Mouse (Mus musculus) ES-Bruce4 (cell line): ENCODE data around the gene Tssk3. TPM values are rescaled to one million over a fixed set of nuclear protein-coding genes. Genes with fewer than 3 reads are reported as not detected.

Source experiments
- H3K27ac ChIP-seq: 2 replicates; pipeline ENCODE4 v1.5.1; 2012; ENCODE audit warnings: low read length, inconsistent platforms; ENCODE audit not compliant: insufficient read depth
- H3K27me3 ChIP-seq: 2 replicates; pipeline ENCODE4 v1.6.1; 2012; ENCODE audit warnings: mild to moderate bottlenecking, low read length, inconsistent platforms; ENCODE audit not compliant: control insufficient read depth, poor library complexity, insufficient read depth, severe bottlenecking
- H3K36me3 ChIP-seq: 2 replicates; pipeline ENCODE4 v1.6.1; 2012; ENCODE audit warnings: inconsistent platforms, mild to moderate bottlenecking, low read length, moderate library complexity; ENCODE audit not compliant: control insufficient read depth, poor library complexity, insufficient read depth, severe bottlenecking
- H3K4me1 ChIP-seq: one replicate; pipeline ENCODE4 v1.8.1; 2011; ENCODE audit warnings: low read length; ENCODE audit not compliant: control insufficient read depth, insufficient read depth
- H3K4me3 ChIP-seq: 2 replicates; pipeline ENCODE4 v1.5.1; 2011; ENCODE audit warnings: low read depth, mild to moderate bottlenecking, low read length
- H3K9ac ChIP-seq: 2 replicates; pipeline ENCODE4 v1.6.1; 2012; ENCODE audit warnings: low read depth, mild to moderate bottlenecking, inconsistent platforms; ENCODE audit not compliant: poor library complexity, severe bottlenecking
- H3K9me3 ChIP-seq: replicated peaks from 2 replicates; pipeline ENCODE4 v1.6.1; 2012; ENCODE audit warnings: mild to moderate bottlenecking, low read length, inconsistent platforms; ENCODE audit not compliant: control insufficient read depth, poor library complexity, insufficient read depth, severe bottlenecking
- CTCF ChIP-seq: IDR thresholded peaks from one replicate; pipeline ENCODE4 v1.8.1; 2011; ENCODE audit warnings: low read depth, low read length
- EP300 ChIP-seq: IDR thresholded peaks from 2 replicates; pipeline ENCODE4 v1.6.1; 2011; ENCODE audit warnings: low read depth, low read length; ENCODE audit not compliant: insufficient read depth
- POLR2A ChIP-seq: IDR thresholded peaks from one replicate; pipeline ENCODE4 v1.8.1; 2011; ENCODE audit warnings: low read length; ENCODE audit not compliant: insufficient read depth
- polyA plus RNA-seq: library from polyadenylated mRNA; stranded (reverse); fragments of >200 nt; gene quantifications from 2 replicates; pipeline ENCODE4 v1.2.4, GENCODE M21; 2011; ENCODE audit warnings: low read depth; ENCODE audit not compliant: missing spikeins, insufficient read depth, insufficient read length

Gene Tssk3
- polyA plus RNA-seq, 1 experiment: not detected

- Histone ChIP-seq H3K9me3 (no peaks in the 10 kb centered on the region), H3K9ac (no peak overlapping the region), H3K27me3 (no peaks in the 10 kb centered on the region), H3K4me1 (no peaks in the 10 kb centered on the region), H3K36me3 (no peaks in the 10 kb centered on the region), H3K4me3 (no peak overlapping the region), H3K27ac (no peak overlapping the region)
- TF ChIP-seq POLR2A (no peak), CTCF (no peak), EP300 (no peak)
Observed at GRCm38 (mm10) chr4:129448713-129449112, 42.1 kb downstream of the Tssk3 start.

- TF ChIP-seq EP300: no peak
- TF ChIP-seq CTCF: no peak
- no peak for TF ChIP-seq POLR2A
- Histone ChIP-seq H3K4me3 (no peak overlapping the region), H3K4me1 (no peaks in the 10 kb centered on the region), H3K27ac (no peak overlapping the region), H3K36me3 (no peaks in the 10 kb centered on the region), H3K9me3 (no peaks in the 10 kb centered on the region), H3K27me3 (no peaks in the 10 kb centered on the region), H3K9ac (no peak overlapping the region)
Observed at GRCm38 (mm10) chr4:129447778-129448563, 42.9 kb downstream of the Tssk3 start.

- Histone ChIP-seq H3K27me3 (no peaks in the 10 kb centered on the region), H3K27ac (no peak overlapping the region), H3K4me1 (no peaks in the 10 kb centered on the region), H3K9me3 (no peaks in the 10 kb centered on the region), H3K4me3 (no peak overlapping the region), H3K9ac (no peak overlapping the region), H3K36me3 (no peaks in the 10 kb centered on the region)
- TF ChIP-seq CTCF: no peak
- TF ChIP-seq EP300: no peak
- no peak for TF ChIP-seq POLR2A
Observed at GRCm38 (mm10) chr4:129447360-129447759, 43.5 kb downstream of the Tssk3 start.

- H3K27me3 ChIP-seq: no peaks in the 10 kb centered on the region
- no peaks in the 10 kb centered on the region for H3K4me1 ChIP-seq
- TF ChIP-seq POLR2A (no peak), EP300 (no peak), CTCF (no peak)
- H3K4me3 ChIP-seq: peak overlapping the region; percentile 26
- H3K27ac ChIP-seq: no peak overlapping the region
- no peaks in the 10 kb centered on the region for H3K9me3 ChIP-seq
- H3K9ac ChIP-seq: no peak overlapping the region
- H3K36me3 ChIP-seq: no peaks in the 10 kb centered on the region
Observed at GRCm38 (mm10) chr4:129441145-129441544, 49.7 kb downstream of the Tssk3 start.

- H3K27me3 ChIP-seq: no peaks in the 10 kb centered on the region
- H3K27ac ChIP-seq: no peak within 1 kb of the TSS
- peak within 1 kb of the TSS; percentile 14 for H3K9ac ChIP-seq
- H3K4me1 ChIP-seq: no peaks in the 10 kb centered on the region
- no peak for TF ChIP-seq POLR2A
- no peak for TF ChIP-seq EP300
- TF ChIP-seq CTCF: no peak
- no peaks in the 10 kb centered on the region for H3K36me3 ChIP-seq
- H3K9me3 ChIP-seq: no peaks in the 10 kb centered on the region
- H3K4me3 ChIP-seq: peak within 1 kb of the TSS; percentile 61
Observed at GRCm38 (mm10) chr4:129440340-129441063, 50.3 kb downstream of the Tssk3 start, which contains the start of gene Zbtb8b. Gene Zbtb8b (minus strand): TSS chr4:129440853.

Other genes starting within 250 kb of the Tssk3 start
- gene C77080, start 229.6 kb downstream of the Tssk3 start, polyA plus RNA-seq: 50.2 and 55.1 TPM in 2 replicates
- 0.87 and 0.90 TPM in 2 replicates for gene Sync, start 203.4 kb downstream of the Tssk3 start, polyA plus RNA-seq
- 375 and 419 TPM in 2 replicates for gene Rbbp4, start 155.7 kb downstream of the Tssk3 start, polyA plus RNA-seq
- gene Zbtb8os, start 155.3 kb downstream of the Tssk3 start, polyA plus RNA-seq: 138 and 146 TPM in 2 replicates
- 20.7 and 21.1 TPM in 2 replicates for gene Zbtb8a, start 112.9 kb downstream of the Tssk3 start, polyA plus RNA-seq
- 4.2 and 4.8 TPM in 2 replicates for gene Zbtb8b, start 50.2 kb downstream of the Tssk3 start, polyA plus RNA-seq
- 31.6 and 36.4 TPM in 2 replicates for gene Bsdc1, start 29.4 kb downstream of the Tssk3 start, polyA plus RNA-seq
- not detected in 2 replicates for gene Fam229a, start 168 bp upstream of the Tssk3 start, polyA plus RNA-seq
- gene Marcksl1, start 22.6 kb upstream of the Tssk3 start, polyA plus RNA-seq: 379 and 434 TPM in 2 replicates
- 301 and 304 TPM in 2 replicates for gene Hdac1, start 51.7 kb upstream of the Tssk3 start, polyA plus RNA-seq
- 18.7 and 20.1 TPM in 2 replicates for gene Lck, start 82.6 kb upstream of the Tssk3 start, polyA plus RNA-seq
- not detected in 2 replicates for gene Fam167b, start 87.5 kb upstream of the Tssk3 start, polyA plus RNA-seq
- 252 and 266 TPM in 2 replicates for gene Eif3i, start 109.6 kb upstream of the Tssk3 start, polyA plus RNA-seq
- 86.6 and 94.0 TPM in 2 replicates for gene Tmem234, start 109.6 kb upstream of the Tssk3 start, polyA plus RNA-seq
- gene Dcdc2b, start 123.2 kb upstream of the Tssk3 start, polyA plus RNA-seq: 2.2 and 3.0 TPM in 2 replicates
- gene Iqcc, start 128.1 kb upstream of the Tssk3 start, polyA plus RNA-seq: 21.0 and 24.7 TPM in 2 replicates
- 7.4 and 8.7 TPM in 2 replicates for gene Ccdc28b, start 132.9 kb upstream of the Tssk3 start, polyA plus RNA-seq
- 42.3 and 44.5 TPM in 2 replicates for gene Txlna, start 150.0 kb upstream of the Tssk3 start, polyA plus RNA-seq
- 107 and 130 TPM in 2 replicates for gene Kpna6, start 181.7 kb upstream of the Tssk3 start, polyA plus RNA-seq
- 14.8 and 16.1 TPM in 2 replicates for gene Tmem39b, start 205.8 kb upstream of the Tssk3 start, polyA plus RNA-seq